ENCODE assay signal across 19 mouse cellular contexts in genomic region chr6:5871060-5871459, GRCm38 (mm10).
"Had no signal": no experiment of that assay in that cellular context is flagged by ENCODE, and none has a peak within 500 bp of the region (broad histone marks: within the 10 kb centered on the region; RNA-seq: fewer than 3 reads in every experiment).

No protein-coding gene starts in this region.

- H3K4me2 ChIP-seq: liver, embryonic 12.5 days; liver, embryonic 15.5 days; lung, embryonic 15.5 days; midbrain, embryonic 15.5 days; neural tube, embryonic 12.5 days; neural tube, embryonic 15.5 days had no signal

- DNase-seq: kidney, adult 18-20 months; kidney, adult 9 months; kidney, postnatal 14 days; kidney, postnatal 4 days; lung, adult 18-20 months; lung, postnatal 10 days; lung, postnatal 36 days; retina, postnatal 1 day; right cerebral cortex, postnatal 25 days; spleen, adult 18-20 months; thymus, postnatal 25 days had no signal

- H3K27me3 ChIP-seq: liver, embryonic 12.5 days; liver, embryonic 15.5 days; lung, embryonic 15.5 days; megakaryocyte, embryonic 14.5 days; midbrain, embryonic 15.5 days; neural tube, embryonic 12.5 days; neural tube, embryonic 15.5 days had no signal

- ATAC-seq: liver, embryonic 12.5 days; midbrain, embryonic 15.5 days had no signal

- H3K4me1 ChIP-seq: liver, embryonic 12.5 days; liver, embryonic 15.5 days; lung, embryonic 15.5 days; megakaryocyte, embryonic 14.5 days; midbrain, embryonic 10.5 days; midbrain, embryonic 15.5 days; neural tube, embryonic 12.5 days; neural tube, embryonic 15.5 days had no signal

- H3K27ac ChIP-seq: liver, embryonic 12.5 days; liver, embryonic 15.5 days; lung, embryonic 15.5 days; midbrain, embryonic 10.5 days; midbrain, embryonic 15.5 days; neural tube, embryonic 12.5 days; neural tube, embryonic 15.5 days had no signal

- H3K36me3 ChIP-seq: liver, embryonic 12.5 days; liver, embryonic 15.5 days; lung, embryonic 15.5 days; midbrain, embryonic 10.5 days; midbrain, embryonic 15.5 days; neural tube, embryonic 12.5 days; neural tube, embryonic 15.5 days had no signal

- H3K9ac ChIP-seq: liver, embryonic 12.5 days; liver, embryonic 15.5 days; lung, embryonic 15.5 days; midbrain, embryonic 15.5 days; neural tube, embryonic 12.5 days; neural tube, embryonic 15.5 days had no signal

- H3K9me3 ChIP-seq: liver, embryonic 12.5 days; liver, embryonic 15.5 days; lung, embryonic 15.5 days; midbrain, embryonic 10.5 days; midbrain, embryonic 15.5 days; neural tube, embryonic 12.5 days; neural tube, embryonic 15.5 days had no signal

- H3K4me3 ChIP-seq: liver, embryonic 12.5 days; liver, embryonic 15.5 days; lung, embryonic 15.5 days; megakaryocyte, embryonic 14.5 days; midbrain, embryonic 10.5 days; midbrain, embryonic 15.5 days; neural tube, embryonic 12.5 days; neural tube, embryonic 15.5 days had no signal
